Mouse (Mus musculus): Measurements from ENCODE around the gene Meis2.

GRCm38 (mm10) chr2:115854828-115855311 is 210.8 kb downstream of the Meis2 start:
- TF ChIP-seq POLR2A (IDR thresholded peaks at IDR 0.05; ENCODE audit: borderline replicate concordance, low read depth, low read length), result no peak
- TF ChIP-seq CTCF (IDR thresholded peaks at IDR 0.05; ENCODE audit: low read depth, low read length), result no peak
